8 mouse cellular contexts compared by ENCODE assay signal in the genomic region with DNA sequence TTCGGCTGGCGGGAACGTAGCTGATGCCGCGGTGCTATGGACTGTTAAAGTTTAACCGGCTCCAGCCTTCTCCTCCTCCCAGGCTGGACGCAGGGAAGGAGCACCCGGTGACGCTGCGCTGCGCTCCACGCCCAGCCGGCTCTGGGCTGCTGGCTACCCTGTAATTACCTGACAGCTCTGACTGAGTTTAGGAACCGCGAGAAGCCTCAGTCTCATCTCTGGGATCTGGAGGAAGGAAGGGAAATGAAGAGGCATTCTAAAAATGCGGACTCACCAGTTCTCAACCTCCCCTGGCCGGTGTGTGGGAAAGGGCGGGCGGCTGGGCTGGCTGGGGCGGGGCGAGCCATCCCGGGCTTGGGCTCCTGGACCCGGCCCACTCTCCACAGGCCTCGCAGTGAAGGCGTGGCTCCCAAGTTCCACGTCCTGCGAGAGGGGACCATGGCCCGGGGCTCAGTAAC. TPM values are rescaled to one million over a fixed set of nuclear protein-coding genes. Genes with fewer than 3 reads are reported as not detected.
A peak's percentile ranks its signal among the peaks of the same experiment; 100 is the strongest.
DNase-seq lines count a peak whose midpoint lies in the region; ATAC-seq and TF ChIP-seq lines count a peak whose summit lies in the region.

No protein-coding gene starts in this region.

- WGBS in forebrain, postnatal 0 days = 13% methylated on average over 28 of the region's 28 CpGs
- whole genome bisulfite sequencing in hindbrain, embryonic 14.5 days = 4% methylated on average over 28 of the region's 28 CpGs
- 4% methylated on average over 28 of the region's 28 CpGs for WGBS in liver, adult 2 months

- peak; percentile 16 for DNase-seq in left cerebral cortex, postnatal 4 days
- DNase-seq in left cerebral cortex, adult 2 months (ENCODE audit: extremely low spot score in 1 of 2, low spot score in 2 of 2) = no peak
- DNase-seq in forebrain, postnatal 0 days = no peak
- DNase-seq in hindbrain, embryonic 14.5 days (ENCODE audit: low spot score) = no peak
- DNase-seq in liver, adult 2 months (ENCODE audit: extremely low read depth, low read depth, low spot score) = peak; percentile 76
- DNase-seq in neural tube, embryonic 10.5 days (ENCODE audit: extremely low spot score, low spot score) = peak; percentile 48
- DNase-seq in frontal cortex, postnatal 36 days (ENCODE audit: low spot score in 2 of 2) = no peak
- DNase-seq in MN1 (ENCODE audit: low spot score) = no peak

- H3K9me3 ChIP-seq in forebrain, postnatal 0 days (ENCODE audit: low read length) = no peaks in the 10 kb centered on the region
- no peaks in the 10 kb centered on the region for H3K9me3 ChIP-seq in hindbrain, embryonic 14.5 days (ENCODE audit: control insufficient read depth, low read length)

- peak overlapping the region; percentile 21; the same call in 1 of the 2 replicates for H3K4me2 ChIP-seq in forebrain, postnatal 0 days (ENCODE audit: low read depth)
- H3K4me2 ChIP-seq in hindbrain, embryonic 14.5 days (replicated peaks) = peak overlapping the region; percentile 46

- peaks cover 24% of the 10 kb centered on the region for H3K36me3 ChIP-seq in forebrain, postnatal 0 days (ENCODE audit: insufficient read depth)
- peaks cover 19% of the 10 kb centered on the region for H3K36me3 ChIP-seq in hindbrain, embryonic 14.5 days (replicated peaks; ENCODE audit: control insufficient read depth, insufficient read depth)
- H3K36me3 ChIP-seq in liver, adult 2 months (ENCODE audit: control insufficient read depth, insufficient read depth, low read length) = no peaks in the 10 kb centered on the region

- no peak overlapping the region for H3K4me3 ChIP-seq in left cerebral cortex, adult 2 months
- H3K4me3 ChIP-seq in forebrain, postnatal 0 days (ENCODE audit: low read depth, low read length) = no peak overlapping the region
- H3K4me3 ChIP-seq in hindbrain, embryonic 14.5 days (replicated peaks; ENCODE audit: low read length) = 0 out of 2 replicates have a peak overlapping the region, but pooled peaks have one; percentile 0
- H3K4me3 ChIP-seq in liver, adult 2 months (ENCODE audit: insufficient read depth, low read depth, low read length) = peak overlapping the region; percentile 45

- no peak overlapping the region for H3K9ac ChIP-seq in forebrain, postnatal 0 days
- peak overlapping the region; percentile 37 for H3K9ac ChIP-seq in hindbrain, embryonic 14.5 days
- H3K9ac ChIP-seq in liver, adult 2 months (ENCODE audit: low read depth, low read length) = peak overlapping the region; percentile 49

- ATAC-seq in forebrain, postnatal 0 days = no peak
- ATAC-seq in hindbrain, embryonic 14.5 days (ENCODE audit: low FRiP score) = peak; percentile 4; the same call in 1 of the 2 replicates

- H3K27ac ChIP-seq in left cerebral cortex, adult 2 months = no peak overlapping the region
- no peak overlapping the region for H3K27ac ChIP-seq in forebrain, postnatal 0 days (ENCODE audit: low read depth, low read length)
- no peak overlapping the region for H3K27ac ChIP-seq in hindbrain, embryonic 14.5 days
- peak overlapping the region; percentile 72 for H3K27ac ChIP-seq in liver, adult 2 months (replicated peaks; ENCODE audit: insufficient read depth, low read depth, low read length)

- intact Hi-C loops in left cerebral cortex, postnatal 4 days (cut with DNase I) = loop anchor here (10.0 kb wide), 1 partner anchor 67 kb away; a partner anchor contains a TSS
- intact Hi-C loops in left cerebral cortex, adult 2 months (cut with DNase I) = no loop called here

- TF ChIP-seq CTCF in left cerebral cortex, adult 2 months (IDR thresholded peaks at IDR 0.05) = no peak
- TF ChIP-seq CTCF in forebrain, postnatal 0 days (IDR thresholded peaks at IDR 0.05; ENCODE audit: low read depth) = no peak
- TF ChIP-seq CTCF in liver, adult 2 months (IDR thresholded peaks at IDR 0.05; ENCODE audit: low read depth, low read length) = no peak

- H3K79me2 ChIP-seq in liver, adult 2 months (ENCODE audit: control insufficient read depth, insufficient read depth, low read length) = peaks cover 11% of the 10 kb centered on the region; the same call in 1 of the 2 replicates

- peaks cover 9% of the 10 kb centered on the region; the same call in 1 of the 2 replicates for H3K4me1 ChIP-seq in forebrain, postnatal 0 days (ENCODE audit: insufficient read depth)
- H3K4me1 ChIP-seq in hindbrain, embryonic 14.5 days (replicated peaks; ENCODE audit: control insufficient read depth, insufficient read depth, low read length) = peaks cover 39% of the 10 kb centered on the region
- peaks cover 23% of the 10 kb centered on the region for H3K4me1 ChIP-seq in liver, adult 2 months (ENCODE audit: control insufficient read depth, insufficient read depth, low read length)

- H3K27me3 ChIP-seq in forebrain, postnatal 0 days (ENCODE audit: insufficient read depth, low read length) = peaks cover 5% of the 10 kb centered on the region; the same call in 1 of the 2 replicates
- H3K27me3 ChIP-seq in hindbrain, embryonic 14.5 days (ENCODE audit: control insufficient read depth, insufficient read depth, low read length) = peaks cover 12% of the 10 kb centered on the region; the same call in 1 of the 2 replicates
- no peaks in the 10 kb centered on the region for H3K27me3 ChIP-seq in liver, adult 2 months (ENCODE audit: control insufficient read depth, insufficient read depth, low read length)

- TF ChIP-seq POLR2A in liver, adult 2 months (IDR thresholded peaks at IDR 0.05; ENCODE audit: extremely low read depth, insufficient read depth, low read length) = no peak

RNA-seq across cellular contexts. Expression of a gene that starts 56.7 kb away (rescaled TPM):
- 10 to 100 TPM; 49.9 to 52.4 TPM for total RNA-seq in left cerebral cortex, postnatal 4 days (2021)
- total RNA-seq in left cerebral cortex, adult 2 months (2021) = 10 to 100 TPM; 37.6 to 46.2 TPM
- total RNA-seq in forebrain, postnatal 0 days (2014; rRNA removed) = 43.9 and 50.6 TPM in 2 replicates
- polyA plus RNA-seq in forebrain, postnatal 0 days (2015; fragmentation: Nextera tagmentation; extraction: Ambion mirVana) = 44.7 and 49.5 TPM in 2 replicates
- 36.6 and 39.2 TPM in 2 replicates for polyA plus RNA-seq in hindbrain, embryonic 14.5 days (2014; fragmentation: Nextera tagmentation; extraction: Ambion mirVana)
- 1.2 and 1.3 TPM in 2 replicates for total RNA-seq in liver, adult 2 months (2014; rRNA removed)
- 2.5 and 3.2 TPM in 2 replicates for polyA plus RNA-seq in liver, adult 2 months (2012; rRNA removed)

Comparison
In these comparisons a context has a peak if more than half of its experiments do, and no peak if none do; other contexts are left out.
1. DNase-seq: peak in left cerebral cortex, postnatal 4 days (single experiment), liver, adult 2 months (single experiment) and neural tube, embryonic 10.5 days (single experiment); none in left cerebral cortex, adult 2 months (0 of 2), forebrain, postnatal 0 days (single experiment), hindbrain, embryonic 14.5 days (single experiment), frontal cortex, postnatal 36 days (0 of 2) and MN1 (single experiment).
2. H3K4me3 ChIP-seq: peak in hindbrain, embryonic 14.5 days (single experiment) and liver, adult 2 months (single experiment); none in left cerebral cortex, adult 2 months (single experiment) and forebrain, postnatal 0 days (single experiment).
3. RNA of a gene that starts 56.7 kb away (total RNA-seq): 49.9 to 52.4 TPM in left cerebral cortex, postnatal 4 days, 43.9 to 50.6 TPM in forebrain, postnatal 0 days and 37.6 to 46.2 TPM in left cerebral cortex, adult 2 months; 1.2 to 1.3 TPM in liver, adult 2 months; every median in the first group is over 10 times any median in the second.